In genomic region chr8:116866118-116866903, GRCm38 (mm10) we compare ENCODE assay signal across 8 mouse cellular contexts. TPM values are rescaled to one million over a fixed set of nuclear protein-coding genes. Genes with fewer than 3 reads are reported as not detected.
A peak's percentile ranks its signal among the peaks of the same experiment; 100 is the strongest.
DNase-seq lines count a peak whose midpoint lies in the region; ATAC-seq and TF ChIP-seq lines count a peak whose summit lies in the region.

No protein-coding gene starts in this region.

- peaks cover 3% of the 10 kb centered on the region; the same call in 1 of the 2 replicates for H3K27me3 ChIP-seq in neural tube, embryonic 15.5 days (replicated peaks)
- H3K27me3 ChIP-seq in midbrain, postnatal 0 days (ENCODE audit: insufficient read depth, low read length): no peaks in the 10 kb centered on the region

- H3K4me3 ChIP-seq in neural tube, embryonic 15.5 days (replicated peaks): no peak overlapping the region
- H3K4me3 ChIP-seq in midbrain, postnatal 0 days (ENCODE audit: low read depth, low read length): no peak overlapping the region

- no peak overlapping the region for H3K9ac ChIP-seq in neural tube, embryonic 15.5 days (replicated peaks)
- no peak overlapping the region for H3K9ac ChIP-seq in midbrain, postnatal 0 days (replicated peaks; ENCODE audit: low read length, poor library complexity, severe bottlenecking)

- ATAC-seq in cerebellum, adult (ENCODE audit: insufficient number of reproducible peaks, low FRiP score, low TSS enrichment): no peak
- ATAC-seq in neural tube, embryonic 15.5 days (ENCODE audit: low FRiP score): no peak
- no peak for ATAC-seq in midbrain, postnatal 0 days (ENCODE audit: low FRiP score)

- no peaks in the 10 kb centered on the region for H3K36me3 ChIP-seq in neural tube, embryonic 15.5 days
- H3K36me3 ChIP-seq in midbrain, postnatal 0 days (ENCODE audit: insufficient read depth, low read length): no peaks in the 10 kb centered on the region

- 73% methylated on average over 13 of the region's 13 CpGs for WGBS in neural tube, embryonic 15.5 days
- WGBS in midbrain, postnatal 0 days: 66% methylated on average over 13 of the region's 13 CpGs

- peak; percentile 38 to 61 for DNase-seq in cerebellum, postnatal 25 days
- peak; percentile 49 for DNase-seq in neural tube, embryonic 10.5 days (ENCODE audit: extremely low spot score, low spot score)
- DNase-seq in c-Kit-negative CD71-positive TER-119-positive erythroid progenitor cells, embryonic 14.5 days (ENCODE audit: low read depth, low spot score): peak; percentile 39
- DNase-seq in kidney, adult 18-20 months: peak; percentile 62
- no peak for DNase-seq in midbrain, postnatal 0 days (ENCODE audit: low spot score)
- DNase-seq in yolk sac, embryonic 10.5 days (ENCODE audit: low spot score): no peak

- H3K4me1 ChIP-seq in neural tube, embryonic 15.5 days: peaks cover 7% of the 10 kb centered on the region
- no peaks in the 10 kb centered on the region for H3K4me1 ChIP-seq in midbrain, postnatal 0 days (ENCODE audit: insufficient read depth, low read length)

- TF ChIP-seq CTCF in midbrain, postnatal 0 days (IDR thresholded peaks at IDR 0.05): peak; percentile 71

- H3K27ac ChIP-seq in neural tube, embryonic 15.5 days (replicated peaks): no peak overlapping the region
- no peak overlapping the region for H3K27ac ChIP-seq in midbrain, postnatal 0 days (ENCODE audit: low read depth, low read length)

- no peak overlapping the region for H3K4me2 ChIP-seq in neural tube, embryonic 15.5 days
- no peak overlapping the region for H3K4me2 ChIP-seq in midbrain, postnatal 0 days (ENCODE audit: low read depth, low read length, poor library complexity, severe bottlenecking)

- no peaks in the 10 kb centered on the region for H3K9me3 ChIP-seq in neural tube, embryonic 15.5 days (replicated peaks)
- H3K9me3 ChIP-seq in midbrain, postnatal 0 days (ENCODE audit: low read length): no peaks in the 10 kb centered on the region

RNA-seq across cellular contexts. Expression of gene Cmc2, which starts 54.9 kb away (rescaled TPM):
- polyA plus RNA-seq in neural tube, embryonic 15.5 days (2015; fragmentation: Nextera tagmentation; extraction: Ambion mirVana): 39.4 and 40.1 TPM in 2 replicates
- 8.8 and 16.8 TPM in 2 replicates for total RNA-seq in midbrain, postnatal 0 days (2014; rRNA removed)
- 24.8 and 24.9 TPM in 2 replicates for polyA plus RNA-seq in midbrain, postnatal 0 days (2015; fragmentation: Nextera tagmentation; extraction: Ambion mirVana)

RNA-seq across cellular contexts. Expression of gene Cenpn, which starts 55.2 kb away (rescaled TPM):
- polyA plus RNA-seq in neural tube, embryonic 15.5 days (2015; fragmentation: Nextera tagmentation; extraction: Ambion mirVana): 7.4 and 13.7 TPM in 2 replicates
- total RNA-seq in midbrain, postnatal 0 days (2014; rRNA removed): 2.6 and 3.3 TPM in 2 replicates
- polyA plus RNA-seq in midbrain, postnatal 0 days (2015; fragmentation: Nextera tagmentation; extraction: Ambion mirVana): 4.2 and 5.8 TPM in 2 replicates

Comparison
In these comparisons a context has a peak if more than half of its experiments do, and no peak if none do; other contexts are left out.
1. DNase-seq: peak in cerebellum, postnatal 25 days (2 of 2), neural tube, embryonic 10.5 days (single experiment), c-Kit-negative CD71-positive TER-119-positive erythroid progenitor cells, embryonic 14.5 days (single experiment) and kidney, adult 18-20 months (single experiment); none in midbrain, postnatal 0 days (single experiment) and yolk sac, embryonic 10.5 days (single experiment).